Mouse (Mus musculus) testis, adult 2 months (tissue): ENCODE data around the gene Amigo2. TPM values are rescaled to one million over a fixed set of nuclear protein-coding genes. Genes with fewer than 3 reads are reported as not detected.
A peak's percentile ranks its signal among the peaks of the same experiment; 100 is the strongest.

ENCODE experiments used
- H3K27ac ChIP-seq: fragments of 200-500 bp; 2 replicates; pipeline ENCODE4 v1.5.1; 2012; ENCODE audit warnings: low read depth, low read length; ENCODE audit not compliant: control insufficient read depth, insufficient read depth
- H3K27me3 ChIP-seq: fragments of 200-500 bp; 2 replicates; pipeline ENCODE4 v1.6.1; 2012; ENCODE audit warnings: mild to moderate bottlenecking, low read length, moderate library complexity; ENCODE audit not compliant: control insufficient read depth, insufficient read depth
- H3K36me3 ChIP-seq: fragments of 200-500 bp; 2 replicates; pipeline ENCODE4 v1.6.1; 2012; ENCODE audit warnings: mild to moderate bottlenecking, low read length; ENCODE audit not compliant: control insufficient read depth, insufficient read depth
- H3K4me1 ChIP-seq: fragments of 200-500 bp; 2 replicates; pipeline ENCODE4 v1.6.1; 2012; ENCODE audit warnings: low read length; ENCODE audit not compliant: control insufficient read depth, insufficient read depth
- H3K4me3 ChIP-seq: fragments of 200-500 bp; 2 replicates; pipeline ENCODE4 v1.5.1; 2012; ENCODE audit warnings: low read depth, mild to moderate bottlenecking, low read length, moderate library complexity, mixed read lengths; ENCODE audit not compliant: control insufficient read depth
- CTCF ChIP-seq: fragments of 200-500 bp; IDR thresholded peaks from 2 replicates; pipeline ENCODE4 v1.5.1; 2012; ENCODE audit warnings: low read depth, mild to moderate bottlenecking, inconsistent platforms, low read length, moderate library complexity; ENCODE audit not compliant: control insufficient read depth, insufficient read depth, insufficient replicate concordance
- POLR2A ChIP-seq: fragments of 200-500 bp; IDR thresholded peaks from 2 replicates; pipeline ENCODE4 v1.6.1; 2012; ENCODE audit warnings: low read depth, mild to moderate bottlenecking, inconsistent platforms, low read length, moderate library complexity; ENCODE audit not compliant: control insufficient read depth
- polyA plus RNA-seq: library from polyadenylated mRNA; depleted of rRNA; stranded (reverse); fragments of >200 nt; gene quantifications from 2 replicates; pipeline ENCODE4 v1.2.3, GENCODE M21; 2012; rRNA removed

The Amigo2 gene
- polyA plus RNA-seq, result 0.84 and 1.3 TPM in 2 replicates

GRCm38 (mm10) chr15:97246911-97247790, at the start of gene Amigo2, which contains the start of gene Pced1b:
Gene Amigo2, minus strand, starts transcription at chr15:97247287.
Gene Pced1b, plus strand, starts transcription at chr15:97247107.
- Histone ChIP-seq H3K36me3 (no peaks in the 10 kb centered on the region), H3K27me3 (no peaks in the 10 kb centered on the region), H3K4me1 (no peaks in the 10 kb centered on the region; the same call in 1 of the 2 replicates), H3K27ac (peak within 1 kb of the TSS; percentile 37; the same call in 1 of the 2 replicates), H3K4me3 (peak within 1 kb of the TSS; percentile 75)
- no peak for TF ChIP-seq CTCF
- TF ChIP-seq POLR2A, result no peak

GRCm38 (mm10) chr15:97291291-97292050, 44.4 kb upstream of the Amigo2 start:
- Histone ChIP-seq H3K27ac (no peak overlapping the region), H3K4me1 (no peaks in the 10 kb centered on the region), H3K36me3 (no peaks in the 10 kb centered on the region), H3K4me3 (no peak overlapping the region), H3K27me3 (no peaks in the 10 kb centered on the region)
- TF ChIP-seq POLR2A, result no peak
- no peak for TF ChIP-seq CTCF

- TF ChIP-seq POLR2A, result no peak
- TF ChIP-seq CTCF, result no peak
- no peaks in the 10 kb centered on the region for H3K27me3 ChIP-seq
- no peak overlapping the region for H3K27ac ChIP-seq
- no peaks in the 10 kb centered on the region for H3K36me3 ChIP-seq
- H3K4me1 ChIP-seq, result no peaks in the 10 kb centered on the region
- H3K4me3 ChIP-seq, result no peak overlapping the region
Measured at GRCm38 (mm10) chr15:97290351-97290750, 43.3 kb upstream of the Amigo2 start.

GRCm38 (mm10) chr15:97289176-97289575, 42.1 kb upstream of the Amigo2 start:
- Histone ChIP-seq H3K27ac (no peak overlapping the region), H3K36me3 (no peaks in the 10 kb centered on the region), H3K27me3 (no peaks in the 10 kb centered on the region), H3K4me3 (no peak overlapping the region), H3K4me1 (no peaks in the 10 kb centered on the region)
- TF ChIP-seq CTCF, result no peak
- TF ChIP-seq POLR2A, result no peak

GRCm38 (mm10) chr15:97288690-97289089, 41.6 kb upstream of the Amigo2 start:
- H3K4me3 ChIP-seq, result no peak overlapping the region
- no peak overlapping the region for H3K27ac ChIP-seq
- H3K36me3 ChIP-seq, result no peaks in the 10 kb centered on the region
- no peaks in the 10 kb centered on the region for H3K4me1 ChIP-seq
- no peaks in the 10 kb centered on the region for H3K27me3 ChIP-seq
- TF ChIP-seq POLR2A (no peak), CTCF (no peak)

- Histone ChIP-seq H3K4me1 (no peaks in the 10 kb centered on the region), H3K27me3 (no peaks in the 10 kb centered on the region), H3K36me3 (no peaks in the 10 kb centered on the region), H3K4me3 (no peak overlapping the region), H3K27ac (no peak overlapping the region)
- no peak for TF ChIP-seq POLR2A
- TF ChIP-seq CTCF, result no peak
Measured at GRCm38 (mm10) chr15:97287436-97288143, 40.5 kb upstream of the Amigo2 start.

GRCm38 (mm10) chr15:97286731-97287130, 39.6 kb upstream of the Amigo2 start:
- Histone ChIP-seq H3K4me3 (no peak overlapping the region), H3K4me1 (no peaks in the 10 kb centered on the region), H3K27ac (no peak overlapping the region), H3K36me3 (no peaks in the 10 kb centered on the region), H3K27me3 (no peaks in the 10 kb centered on the region)
- TF ChIP-seq POLR2A (no peak), CTCF (no peak)
